25 mouse cellular contexts compared by ENCODE assay signal in genomic region chr8:111211180-111211579, GRCm38 (mm10).
"Had no signal": no experiment of that assay in that cellular context is flagged by ENCODE, and none has a peak within 500 bp of the region (broad histone marks: within the 10 kb centered on the region; RNA-seq: fewer than 3 reads in every experiment).

No protein-coding gene starts in this region.

- H3K27ac ChIP-seq: heart, embryonic 10.5 days; heart, embryonic 13.5 days; heart, embryonic 15.5 days; hindbrain, embryonic 13.5 days; hindbrain, embryonic 15.5 days; hindbrain, postnatal 0 days; kidney, embryonic 15.5 days; kidney, postnatal 0 days; limb, embryonic 13.5 days; limb, embryonic 15.5 days; liver, embryonic 12.5 days; liver, embryonic 14.5 days had no signal

- H3K4me1 ChIP-seq: heart, embryonic 15.5 days; hindbrain, embryonic 15.5 days; limb, embryonic 13.5 days; limb, embryonic 15.5 days had no signal

- ATAC-seq: hindbrain, postnatal 0 days; intestine, embryonic 16.5 days; liver, embryonic 12.5 days had no signal

- H3K9ac ChIP-seq: heart, embryonic 13.5 days; heart, embryonic 15.5 days; hindbrain, embryonic 13.5 days; hindbrain, embryonic 15.5 days; kidney, embryonic 15.5 days; limb, embryonic 13.5 days; limb, embryonic 15.5 days; liver, embryonic 12.5 days; liver, embryonic 14.5 days had no signal

- H3K27me3 ChIP-seq: heart, embryonic 13.5 days; heart, embryonic 15.5 days; hindbrain, embryonic 13.5 days; hindbrain, embryonic 15.5 days; kidney, embryonic 15.5 days; limb, embryonic 13.5 days; limb, embryonic 15.5 days; liver, embryonic 12.5 days had no signal

- H3K4me3 ChIP-seq: heart, embryonic 10.5 days; heart, embryonic 13.5 days; heart, embryonic 15.5 days; hindbrain, embryonic 13.5 days; hindbrain, embryonic 15.5 days; kidney, embryonic 15.5 days; limb, embryonic 13.5 days; limb, embryonic 15.5 days; liver, embryonic 12.5 days had no signal

- H3K4me2 ChIP-seq: heart, embryonic 13.5 days; heart, embryonic 15.5 days; hindbrain, embryonic 13.5 days; hindbrain, embryonic 15.5 days; kidney, embryonic 15.5 days; limb, embryonic 13.5 days; limb, embryonic 15.5 days; liver, embryonic 12.5 days had no signal

- DNase-seq: gastrocnemius, postnatal 10 days; gastrocnemius, postnatal 25 days; heart, adult 18-20 months; heart, postnatal 14 days; heart, postnatal 36 days; kidney, adult 2 months; kidney, adult 9 months; kidney, postnatal 14 days; kidney, postnatal 36 days; layer of hippocampus, adult 9-11 months; layer of hippocampus, postnatal 36 days; left cerebral cortex, postnatal 4 days had no signal

- H3K9me3 ChIP-seq: heart, embryonic 10.5 days; heart, embryonic 13.5 days; heart, embryonic 15.5 days; hindbrain, embryonic 13.5 days; hindbrain, embryonic 15.5 days; kidney, embryonic 15.5 days; limb, embryonic 13.5 days; limb, embryonic 15.5 days; liver, embryonic 12.5 days had no signal

- H3K36me3 ChIP-seq: heart, embryonic 10.5 days; heart, embryonic 13.5 days; heart, embryonic 15.5 days; hindbrain, embryonic 13.5 days; hindbrain, embryonic 15.5 days; kidney, embryonic 15.5 days; limb, embryonic 15.5 days; liver, embryonic 12.5 days had no signal
